Mouse (Mus musculus) midbrain, embryonic 11.5 days (tissue): ENCODE results near the gene Cdkn1a. TPM values are rescaled to one million over a fixed set of nuclear protein-coding genes. Genes with fewer than 3 reads are reported as not detected.

Experiments
- polyA plus RNA-seq: library from polyadenylated mRNA; unstranded; fragments of >200 nt; fragmentation: Nextera tagmentation; extraction: Ambion mirVana; gene quantifications from 2 replicates; pipeline ENCODE4 v1.2.1, GENCODE M21; 2014

Cdkn1a gene
- polyA plus RNA-seq, 1 experiment from 2014 or later = 16.1 TPM

Other genes with a start within 250 kb of the Cdkn1a start
- gene Pnpla1, start 232.6 kb upstream of the Cdkn1a start, polyA plus RNA-seq = not detected in 2 replicates
- 0.10 TPM in 1 of 2 replicates, not detected in the other for gene 4930539E08Rik, start 175.7 kb upstream of the Cdkn1a start, polyA plus RNA-seq
- gene Pxt1, start 147.1 kb upstream of the Cdkn1a start, polyA plus RNA-seq = not detected in 2 replicates
- gene Kctd20, start 139.0 kb upstream of the Cdkn1a start, polyA plus RNA-seq = 92.4 and 97.4 TPM in 2 replicates
- gene Stk38, start 83.0 kb upstream of the Cdkn1a start, polyA plus RNA-seq = 130 and 139 TPM in 2 replicates
- 899 and 948 TPM in 2 replicates for gene Srsf3, start 58.3 kb upstream of the Cdkn1a start, polyA plus RNA-seq
- 0.22 and 0.44 TPM in 2 replicates for gene Rab44, start 23.2 kb downstream of the Cdkn1a start, polyA plus RNA-seq
- 7.4 TPM in 2 replicates for gene Cpne5, start 147.2 kb downstream of the Cdkn1a start, polyA plus RNA-seq
- 163 and 170 TPM in 2 replicates for gene Ppil1, start 173.2 kb downstream of the Cdkn1a start, polyA plus RNA-seq
- gene BC004004, start 177.8 kb downstream of the Cdkn1a start, polyA plus RNA-seq = 68.4 and 74.6 TPM in 2 replicates
- 0.56 and 0.57 TPM in 2 replicates for gene Pi16, start 226.7 kb downstream of the Cdkn1a start, polyA plus RNA-seq